ENCODE assay signal across 8 mouse cellular contexts in genomic region chr4:127060585-127061290, GRCm38 (mm10). TPM values are rescaled to one million over a fixed set of nuclear protein-coding genes. Genes with fewer than 3 reads are reported as not detected.
A peak's percentile ranks its signal among the peaks of the same experiment; 100 is the strongest.
DNase-seq lines count a peak whose midpoint lies in the region; ATAC-seq and TF ChIP-seq lines count a peak whose summit lies in the region.

TSS of gene Zmym1 (minus strand) at chr4:127061152.

- peak; percentile 90 for ATAC-seq in embryonic facial prominence, embryonic 15.5 days (ENCODE audit: insufficient number of reproducible peaks, low FRiP score, low TSS enrichment, low read depth)
- ATAC-seq in kidney, embryonic 15.5 days (replicated peaks; ENCODE audit: low FRiP score) = peak; percentile 95
- ATAC-seq in monocyte, adult 5-6 weeks (replicated peaks; ENCODE audit: insufficient number of reproducible peaks, low FRiP score, low TSS enrichment, poor library complexity, severe bottlenecking) = peak; percentile 96

- peak within 1 kb of the TSS; percentile 100 for H3K4me3 ChIP-seq in bone marrow, adult 2 months (replicated peaks; ENCODE audit: control insufficient read depth, low read depth, low read length)
- peak within 1 kb of the TSS; percentile 83 for H3K4me3 ChIP-seq in embryonic facial prominence, embryonic 15.5 days (replicated peaks)
- H3K4me3 ChIP-seq in kidney, embryonic 15.5 days (replicated peaks) = peak within 1 kb of the TSS; percentile 77

- no peak for TF ChIP-seq CTCF in bone marrow, adult 2 months (IDR thresholded peaks at IDR 0.05; ENCODE audit: control insufficient read depth, insufficient read depth, low read length)

- H3K4me2 ChIP-seq in embryonic facial prominence, embryonic 15.5 days (replicated peaks) = peak within 1 kb of the TSS; percentile 59
- H3K4me2 ChIP-seq in kidney, embryonic 15.5 days = peak within 1 kb of the TSS; percentile 77

- TF ChIP-seq POLR2A in bone marrow, adult 2 months (IDR thresholded peaks at IDR 0.05; ENCODE audit: borderline replicate concordance, control insufficient read depth, low read depth, low read length) = peak; percentile 68

- no peaks in the 10 kb centered on the region; the same call in 1 of the 2 replicates for H3K4me1 ChIP-seq in bone marrow, adult 2 months (ENCODE audit: control insufficient read depth, insufficient read depth, low read length)
- H3K4me1 ChIP-seq in embryonic facial prominence, embryonic 15.5 days = 0 out of 2 replicates have a peak, but pooled peaks cover 6% of the 10 kb centered on the region
- 0 out of 2 replicates have a peak, but pooled peaks cover 4% of the 10 kb centered on the region for H3K4me1 ChIP-seq in kidney, embryonic 15.5 days

- H3K27me3 ChIP-seq in embryonic facial prominence, embryonic 15.5 days = no peaks in the 10 kb centered on the region
- H3K27me3 ChIP-seq in kidney, embryonic 15.5 days = no peaks in the 10 kb centered on the region

- H3K9me3 ChIP-seq in embryonic facial prominence, embryonic 15.5 days (replicated peaks) = no peaks in the 10 kb centered on the region
- H3K9me3 ChIP-seq in kidney, embryonic 15.5 days (replicated peaks) = no peaks in the 10 kb centered on the region

- peak within 1 kb of the TSS; percentile 89 for H3K27ac ChIP-seq in bone marrow, adult 2 months (ENCODE audit: control insufficient read depth, insufficient read depth, low read depth, low read length, poor library complexity)
- H3K27ac ChIP-seq in embryonic facial prominence, embryonic 15.5 days (replicated peaks) = 0 out of 2 replicates have a peak within 1 kb of the TSS, but pooled peaks have one; percentile 51
- peak within 1 kb of the TSS; percentile 72 for H3K27ac ChIP-seq in kidney, embryonic 15.5 days

- 1% methylated on average over 38 of the region's 38 CpGs for WGBS in bone marrow, adult 2 months
- WGBS in embryonic facial prominence, embryonic 15.5 days = 1% methylated on average over 38 of the region's 38 CpGs
- WGBS in kidney, embryonic 15.5 days = under 1% methylated on average over 38 of the region's 38 CpGs

- DNase-seq in 416B (ENCODE audit: low read depth) = peak; percentile 89
- peak; percentile 88 to 90 for DNase-seq in heart, adult 9 months (ENCODE audit: low spot score in 2 of 2)
- peak; percentile 96 for DNase-seq in liver
- DNase-seq in spleen, postnatal 4 days (ENCODE audit: low spot score in 2 of 2) = peak; percentile 93 to 96

- H3K9ac ChIP-seq in embryonic facial prominence, embryonic 15.5 days = peak within 1 kb of the TSS; percentile 70
- H3K9ac ChIP-seq in kidney, embryonic 15.5 days = peak within 1 kb of the TSS; percentile 83

- H3K36me3 ChIP-seq in embryonic facial prominence, embryonic 15.5 days = peaks cover 16% of the 10 kb centered on the region
- peaks cover 26% of the 10 kb centered on the region for H3K36me3 ChIP-seq in kidney, embryonic 15.5 days

RNA-seq across cellular contexts. Expression of gene Zmym1, which starts in this region (rescaled TPM):
- 10.7 and 20.6 TPM in 2 replicates for polyA plus RNA-seq in bone marrow, adult 2 months (2011; ENCODE audit: insufficient read depth, insufficient read length, low replicate concordance, missing spikeins)
- polyA plus RNA-seq in embryonic facial prominence, embryonic 15.5 days (2015; fragmentation: Nextera tagmentation; extraction: Ambion mirVana) = 14.5 and 17.5 TPM in 2 replicates
- 19.4 and 19.8 TPM in 2 replicates for polyA plus RNA-seq in kidney, embryonic 15.5 days (2015; fragmentation: Nextera tagmentation; extraction: Ambion mirVana)
- total RNA-seq in monocyte, adult 5-6 weeks (2017) = 9.3 to 16.2 TPM (median 14.2 TPM) in 3 replicates

Comparison
In these comparisons a context has a peak if more than half of its experiments do, and no peak if none do; other contexts are left out.
1. Peak in every context shown above with its lines: DNase-seq, ATAC-seq, H3K4me3 ChIP-seq and H3K27ac ChIP-seq.